Mouse (Mus musculus): ENCODE results near the gene Gm20708. TPM values are rescaled to one million over a fixed set of nuclear protein-coding genes. Genes with fewer than 3 reads are reported as not detected.
"Not testable (repeated sequence)": the region's sequence is repeated elsewhere in the genome, so short reads cannot be mapped to it uniquely, and the experiment has no call there.

Gm20708 gene
- polyA plus RNA-seq, 1 experiment from 2014 or later = 0.58 TPM

- 0 out of 2 replicates have a peak, but pooled peaks have one; percentile 13 for ATAC-seq (ENCODE audit: low FRiP score, low TSS enrichment)
- H3K4me1 ChIP-seq (ENCODE audit: control insufficient read depth, insufficient read depth, low read length) = peaks cover 11% of the 10 kb centered on the region
- 4% methylated on average over 10 of the region's 10 CpGs for WGBS
- no peak overlapping the region for H3K9ac ChIP-seq (ENCODE audit: low read depth, low read length)
- no peak overlapping the region for H3K4me3 ChIP-seq (ENCODE audit: low read length)
- H3K4me2 ChIP-seq (replicated peaks; ENCODE audit: low read depth, low read length) = no peak overlapping the region
- H3K9me3 ChIP-seq (ENCODE audit: control insufficient read depth, low read length) = no peaks in the 10 kb centered on the region
- H3K27me3 ChIP-seq (ENCODE audit: control insufficient read depth, insufficient read depth, low read length) = no peaks in the 10 kb centered on the region
- H3K27ac ChIP-seq (ENCODE audit: low read depth, low read length) = no peak overlapping the region
- H3K36me3 ChIP-seq (ENCODE audit: control insufficient read depth, insufficient read depth, low read length) = no peaks in the 10 kb centered on the region
Measured at GRCm38 (mm10) chr11:117786294-117786693, 23.2 kb upstream of the Gm20708 start.

GRCm38 (mm10) chr11:117788481-117788880 is 21.0 kb upstream of the Gm20708 start:
- not testable (repeated sequence) for H3K4me2 ChIP-seq (replicated peaks; ENCODE audit: low read depth, low read length); H3K4me3 ChIP-seq (ENCODE audit: low read length); H3K36me3 ChIP-seq (ENCODE audit: control insufficient read depth, insufficient read depth, low read length); H3K27ac ChIP-seq (ENCODE audit: low read depth, low read length); H3K4me1 ChIP-seq (ENCODE audit: control insufficient read depth, insufficient read depth, low read length); H3K9ac ChIP-seq (ENCODE audit: low read depth, low read length); H3K9me3 ChIP-seq (ENCODE audit: control insufficient read depth, low read length); ATAC-seq (ENCODE audit: low FRiP score, low TSS enrichment); H3K27me3 ChIP-seq (ENCODE audit: control insufficient read depth, insufficient read depth, low read length)
- WGBS = 81% methylated on average over 7 of the region's 7 CpGs

- no peaks in the 10 kb centered on the region for H3K27me3 ChIP-seq (ENCODE audit: control insufficient read depth, insufficient read depth, low read length)
- peak overlapping the region; percentile 14; the same call in 1 of the 2 replicates for H3K4me3 ChIP-seq (ENCODE audit: low read length)
- H3K4me1 ChIP-seq (ENCODE audit: control insufficient read depth, insufficient read depth, low read length) = no peaks in the 10 kb centered on the region
- H3K9ac ChIP-seq (ENCODE audit: low read depth, low read length) = no peak overlapping the region
- WGBS = 15% methylated on average over 14 of the region's 14 CpGs
- H3K4me2 ChIP-seq (replicated peaks; ENCODE audit: low read depth, low read length) = peak overlapping the region; percentile 38
- no peaks in the 10 kb centered on the region for H3K9me3 ChIP-seq (ENCODE audit: control insufficient read depth, low read length)
- H3K36me3 ChIP-seq (ENCODE audit: control insufficient read depth, insufficient read depth, low read length) = no peaks in the 10 kb centered on the region
- peak; percentile 56 for ATAC-seq (ENCODE audit: low FRiP score, low TSS enrichment)
- H3K27ac ChIP-seq (ENCODE audit: low read depth, low read length) = no peak overlapping the region
Measured at GRCm38 (mm10) chr11:117790286-117790685, 19.2 kb upstream of the Gm20708 start.

GRCm38 (mm10) chr11:117790703-117791440 is 18.6 kb upstream of the Gm20708 start:
- Histone ChIP-seq H3K27me3 (ENCODE audit: control insufficient read depth, insufficient read depth, low read length) (no peaks in the 10 kb centered on the region), H3K4me3 (ENCODE audit: low read length) (peak overlapping the region; percentile 14; the same call in 1 of the 2 replicates), H3K9ac (ENCODE audit: low read depth, low read length) (no peak overlapping the region), H3K4me1 (ENCODE audit: control insufficient read depth, insufficient read depth, low read length) (no peaks in the 10 kb centered on the region), H3K27ac (ENCODE audit: low read depth, low read length) (no peak overlapping the region; the same call in 1 of the 2 replicates), H3K36me3 (ENCODE audit: control insufficient read depth, insufficient read depth, low read length) (no peaks in the 10 kb centered on the region), H3K4me2 (replicated peaks; ENCODE audit: low read depth, low read length) (peak overlapping the region; percentile 38), H3K9me3 (ENCODE audit: control insufficient read depth, low read length) (no peaks in the 10 kb centered on the region)
- WGBS = 31% methylated on average over 23 of the region's 23 CpGs
- ATAC-seq (ENCODE audit: low FRiP score, low TSS enrichment) = peak; percentile 43

- H3K27ac ChIP-seq (ENCODE audit: low read depth, low read length) = no peak overlapping the region
- WGBS = 84% methylated on average over 9 of the region's 9 CpGs
- no peak for ATAC-seq (ENCODE audit: low FRiP score, low TSS enrichment)
Measured at GRCm38 (mm10) chr11:117791441-117791761, 18.1 kb upstream of the Gm20708 start.

GRCm38 (mm10) chr11:117792281-117792888 is 17.1 kb upstream of the Gm20708 start:
- H3K4me1 ChIP-seq (ENCODE audit: control insufficient read depth, insufficient read depth, low read length) = no peaks in the 10 kb centered on the region
- WGBS = 10% methylated on average over 22 of the region's 22 CpGs
- peak; percentile 71 for ATAC-seq (ENCODE audit: low FRiP score, low TSS enrichment)

More at GRCm38 (mm10) chr11:117791441-117791761, 18.1 kb upstream of the Gm20708 start:
- H3K4me3 ChIP-seq (ENCODE audit: low read length) = no peak overlapping the region
- no peaks in the 10 kb centered on the region for H3K27me3 ChIP-seq (ENCODE audit: control insufficient read depth, insufficient read depth, low read length)
- H3K4me1 ChIP-seq (ENCODE audit: control insufficient read depth, insufficient read depth, low read length) = no peaks in the 10 kb centered on the region
- no peak overlapping the region for H3K9ac ChIP-seq (ENCODE audit: low read depth, low read length)
- H3K9me3 ChIP-seq (ENCODE audit: control insufficient read depth, low read length) = no peaks in the 10 kb centered on the region
- H3K4me2 ChIP-seq (replicated peaks; ENCODE audit: low read depth, low read length) = no peak overlapping the region
- no peaks in the 10 kb centered on the region for H3K36me3 ChIP-seq (ENCODE audit: control insufficient read depth, insufficient read depth, low read length)

GRCm38 (mm10) chr11:117794035-117794551 is 15.4 kb upstream of the Gm20708 start:
- WGBS = 49% methylated on average over 4 of the region's 4 CpGs
- no peaks in the 10 kb centered on the region for H3K4me1 ChIP-seq (ENCODE audit: control insufficient read depth, insufficient read depth, low read length)

More at GRCm38 (mm10) chr11:117792281-117792888, 17.1 kb upstream of the Gm20708 start:
- H3K27ac ChIP-seq (ENCODE audit: low read depth, low read length) = no peak overlapping the region
- no peaks in the 10 kb centered on the region for H3K27me3 ChIP-seq (ENCODE audit: control insufficient read depth, insufficient read depth, low read length)
- H3K4me2 ChIP-seq (replicated peaks; ENCODE audit: low read depth, low read length) = peak overlapping the region; percentile 45
- no peaks in the 10 kb centered on the region for H3K36me3 ChIP-seq (ENCODE audit: control insufficient read depth, insufficient read depth, low read length)
- H3K9me3 ChIP-seq (ENCODE audit: control insufficient read depth, low read length) = no peaks in the 10 kb centered on the region
- peak overlapping the region; percentile 11 for H3K4me3 ChIP-seq (ENCODE audit: low read length)
- peak overlapping the region; percentile 47; the same call in 1 of the 2 replicates for H3K9ac ChIP-seq (ENCODE audit: low read depth, low read length)

GRCm38 (mm10) chr11:117796954-117797353 is 12.5 kb upstream of the Gm20708 start:
- Histone ChIP-seq H3K9me3 (ENCODE audit: control insufficient read depth, low read length) (no peaks in the 10 kb centered on the region), H3K4me1 (ENCODE audit: control insufficient read depth, insufficient read depth, low read length) (no peaks in the 10 kb centered on the region), H3K27ac (ENCODE audit: low read depth, low read length) (no peak overlapping the region), H3K9ac (ENCODE audit: low read depth, low read length) (no peak overlapping the region), H3K4me2 (replicated peaks; ENCODE audit: low read depth, low read length) (no peak overlapping the region), H3K27me3 (ENCODE audit: control insufficient read depth, insufficient read depth, low read length) (no peaks in the 10 kb centered on the region), H3K36me3 (ENCODE audit: control insufficient read depth, insufficient read depth, low read length) (no peaks in the 10 kb centered on the region), H3K4me3 (ENCODE audit: low read length) (no peak overlapping the region)
- 23% methylated on average over 5 of the region's 5 CpGs for WGBS
- ATAC-seq (ENCODE audit: low FRiP score, low TSS enrichment) = no peak

More at GRCm38 (mm10) chr11:117794035-117794551, 15.4 kb upstream of the Gm20708 start:
- Histone ChIP-seq H3K4me2 (replicated peaks; ENCODE audit: low read depth, low read length) (no peak overlapping the region), H3K27me3 (ENCODE audit: control insufficient read depth, insufficient read depth, low read length) (no peaks in the 10 kb centered on the region), H3K9me3 (ENCODE audit: control insufficient read depth, low read length) (no peaks in the 10 kb centered on the region), H3K4me3 (ENCODE audit: low read length) (no peak overlapping the region), H3K9ac (ENCODE audit: low read depth, low read length) (no peak overlapping the region), H3K27ac (ENCODE audit: low read depth, low read length) (no peak overlapping the region), H3K36me3 (ENCODE audit: control insufficient read depth, insufficient read depth, low read length) (no peaks in the 10 kb centered on the region)
- ATAC-seq (ENCODE audit: low FRiP score, low TSS enrichment) = no peak

Data from kidney, embryonic 14.5 days (tissue).